Mouse (Mus musculus) midbrain, embryonic 14.5 days (tissue): ENCODE data around the gene Hmcn2. TPM values are rescaled to one million over a fixed set of nuclear protein-coding genes. Genes with fewer than 3 reads are reported as not detected.

Experiments used
- ATAC-seq: fragments of 200-750 bp; cut with Nextera tagmentation; 2 replicates; pipeline ENCODE4 v1.8.0; 2017; ENCODE audit warnings: moderate number of reproducible peaks, moderate library complexity; ENCODE audit not compliant: low FRiP score, low TSS enrichment
- DNase-seq: peaks from one replicate; pipeline ENCODE4 v3.0.0-alpha.2; 2015
- H3K27ac ChIP-seq: fragments of 300-500 bp; sonication (generic); replicated peaks from 2 replicates; pipeline ENCODE4 v1.5.1; 2014; ENCODE audit warnings: mild to moderate bottlenecking, low read depth, low read length, moderate library complexity
- H3K27me3 ChIP-seq: fragments of 300-500 bp; sonication (generic); 2 replicates; pipeline ENCODE4 v1.6.1; 2014; ENCODE audit warnings: low read length, control low read depth, mixed read lengths; ENCODE audit not compliant: control insufficient read depth, insufficient read depth
- H3K36me3 ChIP-seq: fragments of 300-500 bp; sonication (generic); 2 replicates; pipeline ENCODE4 v1.6.1; 2014; ENCODE audit warnings: low read length, control low read depth; ENCODE audit not compliant: control insufficient read depth, insufficient read depth
- H3K4me1 ChIP-seq: fragments of 300-500 bp; sonication (generic); 2 replicates; pipeline ENCODE4 v1.6.1; 2014; ENCODE audit warnings: mild to moderate bottlenecking, antibody characterized with exemption, low read length, control low read depth; ENCODE audit not compliant: control insufficient read depth, insufficient read depth
- H3K4me2 ChIP-seq: fragments of 300-500 bp; sonication (generic); 2 replicates; pipeline ENCODE4 v1.6.1; 2014; ENCODE audit warnings: mild to moderate bottlenecking, low read length, moderate library complexity
- H3K4me3 ChIP-seq: fragments of 300-500 bp; sonication (generic); replicated peaks from 2 replicates; pipeline ENCODE4 v1.5.1; 2014; ENCODE audit warnings: low read depth, low read length
- H3K9ac ChIP-seq: fragments of 300-500 bp; sonication (generic); replicated peaks from 2 replicates; pipeline ENCODE4 v1.6.1; 2014; ENCODE audit warnings: mild to moderate bottlenecking, low read length, moderate library complexity
- H3K9me3 ChIP-seq: fragments of 300-500 bp; sonication (generic); 2 replicates; pipeline ENCODE4 v1.6.1; 2016; ENCODE audit warnings: low read length, control low read depth, mixed read lengths; ENCODE audit not compliant: control insufficient read depth
- WGBS: fragments of 180-500 bp; shearing (Covaris S2); extraction: QIAGEN DNeasy Blood & Tissue Kit; methylation state at CpG from one replicate; pipeline ENCODE4 v1.1.7; 2014; 5-methylcytosine and 5-hydroxymethylcytosine counted together
- polyA plus RNA-seq: library from polyadenylated mRNA; unstranded; fragments of >200 nt; fragmentation: Nextera tagmentation; extraction: Ambion mirVana; gene quantifications from 2 replicates; pipeline ENCODE4 v1.2.1, GENCODE M21; 2014

Gene Hmcn2
- polyA plus RNA-seq, 1 experiment from 2014 or later = 0.08 TPM

- peaks cover 12% of the 10 kb centered on the region for H3K4me1 ChIP-seq
- H3K4me2 ChIP-seq = no peak overlapping the region
- no peaks in the 10 kb centered on the region for H3K9me3 ChIP-seq
- no peak overlapping the region for H3K27ac ChIP-seq
- H3K27me3 ChIP-seq = peaks cover 37% of the 10 kb centered on the region
- WGBS = 73% methylated on average over 7 of the region's 7 CpGs
- DNase-seq (no peak), ATAC-seq (no peak)
- H3K36me3 ChIP-seq = no peaks in the 10 kb centered on the region
- no peak overlapping the region for H3K9ac ChIP-seq
- no peak overlapping the region for H3K4me3 ChIP-seq
Measured at GRCm38 (mm10) chr2:31468857-31469256, 154.6 kb downstream of the Hmcn2 start.

- peak overlapping the region; percentile 47 for H3K9ac ChIP-seq
- H3K27ac ChIP-seq = no peak overlapping the region
- peak overlapping the region; percentile 78 for H3K4me2 ChIP-seq
- no peak for DNase-seq
- H3K9me3 ChIP-seq = no peaks in the 10 kb centered on the region
- WGBS = 28% methylated on average over 7 of the region's 7 CpGs
- H3K27me3 ChIP-seq = peaks cover 33% of the 10 kb centered on the region
- no peaks in the 10 kb centered on the region for H3K36me3 ChIP-seq
- no peak for ATAC-seq
- H3K4me1 ChIP-seq = peaks cover 15% of the 10 kb centered on the region
- H3K4me3 ChIP-seq = peak overlapping the region; percentile 42
Measured at GRCm38 (mm10) chr2:31469480-31469879, 155.3 kb downstream of the Hmcn2 start.

- ATAC-seq (no peak), DNase-seq (peak; percentile 69)
- Histone ChIP-seq H3K9me3 (no peaks in the 10 kb centered on the region), H3K9ac (peak within 1 kb of the TSS; percentile 47), H3K4me2 (peak within 1 kb of the TSS; percentile 78), H3K4me3 (peak within 1 kb of the TSS; percentile 42), H3K27me3 (peaks cover 30% of the 10 kb centered on the region), H3K4me1 (peaks cover 21% of the 10 kb centered on the region), H3K36me3 (no peaks in the 10 kb centered on the region), H3K27ac (no peak within 1 kb of the TSS)
- under 1% methylated on average over 48 of the region's 49 CpGs for WGBS
Measured at GRCm38 (mm10) chr2:31469931-31470682, 155.9 kb downstream of the Hmcn2 start, which contains the start of gene Ass1. Ass1 (plus strand) TSS chr2:31470207.

DNA sequence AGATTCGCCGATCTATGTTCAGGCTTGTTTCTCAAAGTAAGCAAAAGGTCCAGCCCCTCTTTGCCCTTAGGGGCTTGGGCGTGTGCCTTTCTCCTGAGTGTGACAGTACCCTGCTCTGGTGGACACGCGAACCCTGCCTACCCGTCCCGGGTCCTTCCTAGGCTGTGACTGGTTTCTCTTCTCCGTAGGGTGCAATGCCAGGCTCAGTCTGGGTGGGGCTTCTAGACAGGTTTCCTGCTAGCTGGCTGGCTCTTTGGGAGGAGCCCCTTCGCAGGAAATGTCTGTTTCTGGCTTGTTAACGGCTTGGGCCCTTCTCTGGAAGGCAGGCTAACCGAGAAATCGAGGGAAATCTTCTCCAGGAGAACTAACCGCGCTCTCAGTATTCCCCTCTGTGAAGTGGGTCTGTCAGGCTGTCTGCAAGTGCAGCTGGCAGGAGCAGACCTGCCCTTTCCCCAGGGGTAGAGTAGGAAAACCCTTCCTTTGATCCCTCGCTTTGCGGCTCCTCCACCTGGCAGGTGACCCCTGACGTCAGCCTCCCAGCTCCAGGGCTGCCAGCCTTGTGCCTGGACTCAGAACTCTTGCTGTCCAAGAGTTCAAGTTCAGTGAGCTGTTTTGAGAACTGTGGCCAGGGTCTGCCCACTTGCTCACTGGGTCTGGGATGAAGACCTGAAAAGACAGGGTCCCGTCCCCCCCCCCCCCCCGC lies 156.6 kb downstream of the Hmcn2 start:
- Histone ChIP-seq H3K36me3 (no peaks in the 10 kb centered on the region), H3K4me3 (peak overlapping the region; percentile 42; the same call in 1 of the 2 replicates), H3K4me2 (peak overlapping the region; percentile 78), H3K4me1 (peaks cover 21% of the 10 kb centered on the region), H3K9ac (peak overlapping the region; percentile 47; the same call in 1 of the 2 replicates), H3K27me3 (peaks cover 30% of the 10 kb centered on the region), H3K27ac (no peak overlapping the region), H3K9me3 (no peaks in the 10 kb centered on the region)
- DNase-seq (no peak), ATAC-seq (no peak)
- WGBS = 14% methylated on average over 19 of the region's 19 CpGs

DNA sequence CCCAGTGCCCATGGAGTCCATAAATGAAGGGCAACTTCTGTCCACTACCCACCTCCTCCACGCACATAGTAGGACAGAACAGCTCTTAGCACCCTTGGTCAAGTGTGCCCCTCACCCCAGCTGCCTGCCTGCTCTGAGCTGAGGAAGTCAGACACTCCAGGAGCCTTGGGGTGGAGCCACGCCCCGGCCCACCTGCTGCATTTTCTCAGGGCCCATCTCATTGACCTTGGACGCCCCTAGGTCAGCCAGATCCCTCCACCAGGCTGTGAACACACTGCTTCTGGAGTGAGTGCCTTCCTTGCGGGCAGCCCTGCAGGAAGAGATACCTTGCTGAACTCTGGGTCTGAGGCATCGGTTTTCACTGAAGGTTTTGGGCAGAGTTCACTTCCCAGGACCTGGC lies 157.4 kb downstream of the Hmcn2 start:
- H3K36me3 ChIP-seq = no peaks in the 10 kb centered on the region
- peaks cover 21% of the 10 kb centered on the region for H3K4me1 ChIP-seq
- peaks cover 30% of the 10 kb centered on the region for H3K27me3 ChIP-seq
- WGBS = 56% methylated on average over 6 of the region's 6 CpGs
- DNase-seq = no peak
- no peak overlapping the region for H3K9ac ChIP-seq
- no peak overlapping the region for H3K4me3 ChIP-seq
- no peak for ATAC-seq
- no peak overlapping the region for H3K4me2 ChIP-seq
- no peak overlapping the region for H3K27ac ChIP-seq
- no peaks in the 10 kb centered on the region for H3K9me3 ChIP-seq

DNA sequence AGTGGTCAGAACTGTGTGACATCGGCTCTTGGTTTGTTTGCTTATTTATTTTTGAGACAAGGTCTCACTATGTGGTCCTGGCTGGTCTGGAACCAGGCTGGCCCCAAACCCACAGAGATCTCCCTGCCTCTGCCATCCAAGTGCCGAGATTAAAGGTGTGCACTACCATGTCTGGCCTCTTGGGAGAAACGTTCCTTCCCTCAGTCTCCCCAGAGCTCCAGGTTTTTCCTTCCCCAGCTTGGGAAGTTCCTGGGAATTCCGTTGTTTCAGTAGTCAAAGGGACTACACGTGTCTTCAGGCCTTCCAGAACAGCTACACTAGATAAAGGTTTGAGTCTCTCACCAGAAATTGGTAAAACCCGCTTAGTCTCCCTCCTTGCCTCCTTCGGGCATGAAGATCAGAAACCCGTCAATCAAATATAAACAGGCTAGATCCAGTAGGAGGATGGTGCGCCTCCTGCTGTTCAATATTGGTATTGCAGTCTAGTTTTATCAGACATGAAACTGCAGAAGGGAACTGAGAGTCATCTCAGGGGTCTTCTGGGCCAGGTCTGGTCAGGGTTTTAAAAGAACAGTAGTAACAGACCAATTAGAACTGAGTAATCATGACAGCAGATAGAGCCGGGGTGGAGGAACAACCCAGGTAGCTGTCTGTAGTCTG lies 158.3 kb downstream of the Hmcn2 start:
- no peak for ATAC-seq
- H3K36me3 ChIP-seq = no peaks in the 10 kb centered on the region
- no peak overlapping the region for H3K9ac ChIP-seq
- H3K4me3 ChIP-seq = no peak overlapping the region
- WGBS = 49% methylated on average over 10 of the region's 10 CpGs
- DNase-seq = peak; percentile 65
- H3K27me3 ChIP-seq = peaks cover 30% of the 10 kb centered on the region
- H3K4me1 ChIP-seq = peaks cover 21% of the 10 kb centered on the region
- no peak overlapping the region for H3K27ac ChIP-seq
- no peaks in the 10 kb centered on the region for H3K9me3 ChIP-seq
- no peak overlapping the region for H3K4me2 ChIP-seq

DNA sequence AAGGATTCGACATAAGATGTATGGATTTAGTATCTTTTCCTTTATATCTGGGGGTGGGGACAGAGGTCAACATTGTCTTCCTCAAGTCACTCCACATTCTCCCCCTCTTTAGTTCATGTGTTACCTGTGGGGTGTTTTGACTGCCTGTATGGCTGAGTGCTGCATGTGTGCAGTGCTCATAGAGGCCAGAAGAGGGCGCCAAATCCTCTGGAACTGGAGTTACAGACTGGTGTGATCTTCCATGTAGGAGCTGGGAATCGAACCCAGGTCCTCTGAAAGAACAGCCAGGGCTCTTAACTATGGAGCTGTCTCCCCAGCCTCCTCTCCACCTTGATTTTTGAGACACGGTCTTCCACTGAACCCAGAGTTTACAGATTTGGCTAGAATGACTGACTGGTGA lies 159.7 kb downstream of the Hmcn2 start:
- DNase-seq (no peak), ATAC-seq (no peak)
- no peak overlapping the region for H3K4me3 ChIP-seq
- H3K27me3 ChIP-seq = peaks cover 32% of the 10 kb centered on the region
- no peak overlapping the region for H3K27ac ChIP-seq
- H3K4me1 ChIP-seq = peaks cover 21% of the 10 kb centered on the region
- no peaks in the 10 kb centered on the region for H3K36me3 ChIP-seq
- H3K9ac ChIP-seq = no peak overlapping the region
- 73% methylated on average over 4 of the region's 4 CpGs for WGBS
- H3K4me2 ChIP-seq = no peak overlapping the region
- no peaks in the 10 kb centered on the region for H3K9me3 ChIP-seq

DNA sequence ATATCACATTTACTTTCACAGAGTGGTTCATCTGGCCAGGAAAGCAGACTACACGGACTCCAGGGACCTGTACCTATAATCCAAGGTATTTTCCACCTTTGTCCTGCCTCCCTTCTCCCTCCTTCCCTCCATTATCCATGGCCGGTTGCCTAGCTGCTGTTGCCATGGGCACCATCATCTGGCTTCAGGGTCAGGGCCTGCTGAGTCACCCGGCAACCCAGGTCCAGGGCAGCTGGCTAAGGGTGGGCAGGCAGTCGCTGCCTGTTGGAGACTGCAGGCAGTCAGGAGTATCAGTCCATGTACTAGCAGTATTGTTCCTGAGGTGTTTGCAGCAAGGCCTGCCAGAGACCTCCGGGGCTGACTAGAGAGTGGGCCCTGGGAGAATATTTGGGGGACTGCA lies 160.5 kb downstream of the Hmcn2 start:
- Histone ChIP-seq H3K9ac (no peak overlapping the region), H3K27ac (no peak overlapping the region), H3K36me3 (no peaks in the 10 kb centered on the region), H3K4me2 (no peak overlapping the region), H3K4me3 (no peak overlapping the region), H3K27me3 (peaks cover 27% of the 10 kb centered on the region), H3K4me1 (peaks cover 19% of the 10 kb centered on the region), H3K9me3 (no peaks in the 10 kb centered on the region)
- DNase-seq = no peak
- 27% methylated on average over 5 of the region's 5 CpGs for WGBS
- no peak for ATAC-seq
